Mouse (Mus musculus): ENCODE data around the gene Ly6g6c. TPM values are rescaled to one million over a fixed set of nuclear protein-coding genes. Genes with fewer than 3 reads are reported as not detected.

Ly6g6c gene
- polyA plus RNA-seq, 1 experiment from 2014 or later, result not detected

DNA sequence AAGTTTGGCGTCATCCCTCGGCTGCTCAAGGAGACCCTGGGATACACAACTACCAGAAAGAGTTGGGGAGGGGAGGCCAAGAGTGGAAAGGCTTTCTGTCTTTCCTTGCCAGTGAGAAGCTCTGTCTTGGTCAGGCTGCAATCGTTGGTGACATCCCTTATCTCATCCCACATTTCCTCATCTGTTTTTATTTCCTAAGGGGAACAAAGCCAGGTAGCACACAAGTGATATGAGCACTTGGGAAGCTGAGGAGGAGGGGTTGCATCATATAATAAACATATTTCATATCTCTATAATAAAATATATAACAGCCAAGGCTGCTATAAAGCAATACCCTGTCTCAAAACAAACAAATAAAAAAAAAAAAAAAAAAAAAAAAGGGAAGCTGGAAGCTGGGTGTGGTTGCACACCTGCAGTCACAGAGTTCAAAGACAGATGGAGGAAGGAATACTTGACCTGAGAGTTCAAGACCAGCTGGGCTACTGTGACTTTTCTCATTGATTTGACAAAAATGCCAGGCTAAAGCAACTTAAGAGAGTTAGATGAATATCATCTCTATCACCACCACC lies 18.8 kb downstream of the Ly6g6c start:
- no peak for ATAC-seq
- 90% methylated on average over 3 of the region's 3 CpGs for WGBS
- no peak overlapping the region for H3K4me2 ChIP-seq (ENCODE audit: low read length)
- H3K4me1 ChIP-seq (ENCODE audit: control insufficient read depth, insufficient read depth, low read length), result no peaks in the 10 kb centered on the region
- H3K27ac ChIP-seq (ENCODE audit: low read length), result no peak overlapping the region
- H3K27me3 ChIP-seq (ENCODE audit: control insufficient read depth, insufficient read depth, low read depth, low read length), result no peaks in the 10 kb centered on the region
- no peaks in the 10 kb centered on the region for H3K36me3 ChIP-seq (ENCODE audit: control insufficient read depth, insufficient read depth, low read length)
- H3K4me3 ChIP-seq (ENCODE audit: low read depth, low read length), result no peak overlapping the region
- H3K9ac ChIP-seq (ENCODE audit: low read depth, low read length), result no peak overlapping the region
- no peaks in the 10 kb centered on the region for H3K9me3 ChIP-seq (replicated peaks; ENCODE audit: control insufficient read depth, low read length, poor library complexity, severe bottlenecking)

DNA sequence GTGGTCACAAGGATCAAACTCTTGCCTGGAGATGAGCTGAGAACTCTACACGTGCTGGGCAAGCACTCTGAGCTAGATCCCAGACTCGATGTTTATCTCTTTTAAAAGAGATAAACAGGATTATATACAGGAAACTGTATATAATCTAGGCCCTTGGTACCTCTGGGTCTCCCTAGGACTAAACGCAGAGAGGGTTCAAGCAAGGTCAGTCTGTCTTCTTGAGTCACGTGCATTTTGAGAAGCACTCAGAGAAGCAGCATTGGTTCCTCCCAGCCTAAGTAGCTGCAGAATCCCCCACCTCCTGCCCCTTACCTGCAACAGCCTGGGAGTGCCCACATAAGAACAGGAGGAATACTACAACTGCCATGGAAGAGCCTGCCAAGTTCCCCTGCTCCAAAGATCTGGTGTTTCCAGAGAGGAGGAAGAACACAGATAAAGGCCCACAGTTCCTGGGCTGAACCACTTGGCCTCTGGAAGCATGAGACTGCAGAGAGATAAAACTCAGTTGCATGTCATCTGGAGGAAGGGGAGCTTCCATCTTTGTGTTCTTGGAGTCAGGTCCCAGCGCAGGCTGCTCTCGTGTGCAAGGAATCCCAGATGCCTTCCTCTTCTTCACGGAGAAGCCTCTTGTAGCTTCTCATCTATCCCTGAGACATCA lies 20.1 kb downstream of the Ly6g6c start, which contains the start of gene Ly6g6f:
TSS of gene Ly6g6f (minus strand) at position 403 of the 658 bp plus-strand sequence.
- WGBS, result 84% methylated on average over 7 of the region's 7 CpGs
- Histone ChIP-seq H3K27me3 (ENCODE audit: control insufficient read depth, insufficient read depth, low read depth, low read length) (no peaks in the 10 kb centered on the region), H3K4me3 (ENCODE audit: low read depth, low read length) (no peak within 1 kb of the TSS), H3K4me1 (ENCODE audit: control insufficient read depth, insufficient read depth, low read length) (peaks cover 6% of the 10 kb centered on the region), H3K9me3 (replicated peaks; ENCODE audit: control insufficient read depth, low read length, poor library complexity, severe bottlenecking) (no peaks in the 10 kb centered on the region), H3K9ac (ENCODE audit: low read depth, low read length) (no peak within 1 kb of the TSS), H3K27ac (ENCODE audit: low read length) (no peak within 1 kb of the TSS), H3K36me3 (ENCODE audit: control insufficient read depth, insufficient read depth, low read length) (no peaks in the 10 kb centered on the region), H3K4me2 (ENCODE audit: low read length) (no peak within 1 kb of the TSS)
- no peak for ATAC-seq

DNA sequence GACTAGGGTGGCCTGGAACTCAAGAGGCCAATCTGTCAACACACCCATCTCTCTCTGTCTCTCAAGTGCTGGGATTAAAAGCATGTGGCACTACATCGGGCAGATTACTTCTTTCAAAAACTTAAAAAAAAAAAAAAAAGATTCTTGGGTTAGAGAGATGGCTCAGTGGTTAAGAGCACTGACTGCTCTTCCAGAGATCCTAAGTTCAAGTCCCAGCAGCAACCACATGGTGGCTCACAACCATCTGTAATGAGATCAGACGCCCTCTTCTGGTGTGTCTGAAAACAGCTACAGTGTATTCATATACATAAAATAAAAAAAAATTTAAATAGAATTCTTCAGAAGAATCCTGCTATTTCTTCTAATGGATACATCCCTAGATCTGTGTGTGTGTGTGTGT lies 23.0 kb downstream of the Ly6g6c start:
- Histone ChIP-seq H3K27me3 (ENCODE audit: control insufficient read depth, insufficient read depth, low read depth, low read length) (no peaks in the 10 kb centered on the region), H3K4me2 (ENCODE audit: low read length) (no peak overlapping the region), H3K4me1 (ENCODE audit: control insufficient read depth, insufficient read depth, low read length) (peaks cover 12% of the 10 kb centered on the region), H3K36me3 (ENCODE audit: control insufficient read depth, insufficient read depth, low read length) (peaks cover 12% of the 10 kb centered on the region; the same call in 1 of the 2 replicates), H3K9me3 (replicated peaks; ENCODE audit: control insufficient read depth, low read length, poor library complexity, severe bottlenecking) (no peaks in the 10 kb centered on the region), H3K4me3 (ENCODE audit: low read depth, low read length) (no peak overlapping the region), H3K27ac (ENCODE audit: low read length) (no peak overlapping the region), H3K9ac (ENCODE audit: low read depth, low read length) (no peak overlapping the region)
- 49% methylated on average over 2 of the region's 2 CpGs for WGBS
- no peak for ATAC-seq

DNA sequence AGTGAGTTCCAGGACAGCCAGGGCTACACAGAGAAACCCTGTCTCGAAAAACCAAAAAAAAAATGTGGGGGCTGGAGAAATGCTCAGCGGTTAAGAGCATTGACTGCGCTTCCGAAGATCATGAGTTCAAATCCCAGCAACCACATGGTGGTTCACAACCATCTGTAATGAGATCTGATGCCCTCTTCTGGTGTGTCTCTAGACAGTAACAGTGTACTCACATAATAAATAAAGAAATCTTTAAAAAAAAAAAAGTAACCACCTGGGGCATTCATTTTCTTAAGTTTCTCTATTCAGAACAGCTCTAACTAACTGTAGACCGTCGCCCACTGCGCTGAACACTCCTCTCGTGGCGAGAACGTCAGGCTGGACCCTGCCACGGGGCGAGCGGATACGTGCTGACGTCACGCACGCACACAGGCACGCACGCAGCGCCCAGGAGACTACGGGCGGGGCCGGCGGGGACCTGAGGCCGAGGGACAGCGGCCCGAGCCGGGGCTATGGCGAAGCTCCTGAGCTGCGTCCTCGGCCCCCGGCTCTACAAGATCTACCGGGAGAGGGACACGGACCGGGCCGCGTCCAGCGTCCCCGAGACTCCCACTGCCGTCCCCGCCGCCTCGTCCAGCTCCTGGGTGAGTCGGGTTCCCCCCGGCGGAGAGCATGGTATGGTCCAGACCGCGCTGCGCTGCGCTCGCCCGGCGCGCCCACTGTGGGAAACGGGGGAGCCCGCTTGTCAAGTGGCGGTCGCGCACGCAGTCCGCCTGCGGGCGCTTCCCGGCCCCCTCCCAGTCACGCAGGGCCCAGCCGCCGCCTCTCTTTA lies 23.8 kb downstream of the Ly6g6c start, which contains the start of gene Abhd16a:
TSS of gene Abhd16a (plus strand) at position 439 of the 820 bp plus-strand sequence.
- Histone ChIP-seq H3K9me3 (replicated peaks; ENCODE audit: control insufficient read depth, low read length, poor library complexity, severe bottlenecking) (no peaks in the 10 kb centered on the region), H3K27me3 (ENCODE audit: control insufficient read depth, insufficient read depth, low read depth, low read length) (no peaks in the 10 kb centered on the region), H3K36me3 (ENCODE audit: control insufficient read depth, insufficient read depth, low read length) (peaks cover 14% of the 10 kb centered on the region; the same call in 1 of the 2 replicates), H3K4me3 (ENCODE audit: low read depth, low read length) (peak within 1 kb of the TSS; percentile 64), H3K9ac (ENCODE audit: low read depth, low read length) (peak within 1 kb of the TSS; percentile 95), H3K27ac (ENCODE audit: low read length) (peak within 1 kb of the TSS; percentile 99), H3K4me2 (ENCODE audit: low read length) (peak within 1 kb of the TSS; percentile 57), H3K4me1 (ENCODE audit: control insufficient read depth, insufficient read depth, low read length) (peaks cover 12% of the 10 kb centered on the region)
- peak; percentile 98 for ATAC-seq
- WGBS, result 4% methylated on average over 63 of the region's 67 CpGs

DNA sequence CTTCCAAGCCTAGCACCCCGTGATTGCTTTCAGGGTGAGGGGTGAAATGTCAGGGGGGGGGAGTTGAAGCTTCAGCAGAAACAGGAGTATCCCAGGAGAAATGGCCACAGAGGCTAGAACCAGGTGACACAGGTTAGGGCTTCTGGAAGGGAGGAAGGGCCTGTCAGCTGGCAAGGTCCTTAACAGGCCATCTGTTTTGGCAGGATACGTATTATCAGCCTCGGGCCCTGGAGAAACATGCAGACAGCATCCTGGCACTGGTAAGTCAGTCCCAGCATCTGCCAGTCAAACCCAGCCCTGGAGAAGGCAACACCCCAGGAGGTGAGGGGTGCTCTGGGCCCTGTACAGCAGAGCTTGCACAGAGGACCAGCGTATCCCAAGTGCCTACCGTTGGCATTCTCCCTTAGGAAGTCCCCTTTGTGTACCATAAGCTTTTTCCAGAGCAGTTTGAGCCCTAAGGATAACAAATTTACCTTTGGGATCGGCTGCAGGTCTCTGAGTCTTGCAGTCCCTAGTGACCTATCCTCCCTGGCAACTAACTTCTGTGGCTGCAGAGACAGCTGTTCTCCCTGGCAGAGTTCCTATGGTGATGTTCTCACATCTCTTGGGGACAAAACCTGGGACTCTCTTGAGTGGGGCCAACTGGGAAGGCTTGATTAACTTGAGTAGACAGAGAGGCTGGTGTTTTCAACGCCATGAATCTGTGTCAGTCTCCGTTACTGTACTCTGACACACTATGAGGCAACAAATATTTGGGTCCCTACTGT lies 25.2 kb downstream of the Ly6g6c start:
- peak overlapping the region; percentile 64 for H3K4me3 ChIP-seq (ENCODE audit: low read depth, low read length)
- no peaks in the 10 kb centered on the region for H3K27me3 ChIP-seq (ENCODE audit: control insufficient read depth, insufficient read depth, low read depth, low read length)
- H3K36me3 ChIP-seq (ENCODE audit: control insufficient read depth, insufficient read depth, low read length), result peaks cover 18% of the 10 kb centered on the region
- no peaks in the 10 kb centered on the region for H3K9me3 ChIP-seq (replicated peaks; ENCODE audit: control insufficient read depth, low read length, poor library complexity, severe bottlenecking)
- no peak for ATAC-seq
- WGBS, result 66% methylated on average over 8 of the region's 8 CpGs
- peaks cover 12% of the 10 kb centered on the region for H3K4me1 ChIP-seq (ENCODE audit: control insufficient read depth, insufficient read depth, low read length)
- peak overlapping the region; percentile 57 for H3K4me2 ChIP-seq (ENCODE audit: low read length)
- peak overlapping the region; percentile 95 for H3K9ac ChIP-seq (ENCODE audit: low read depth, low read length)
- peak overlapping the region; percentile 57 for H3K27ac ChIP-seq (ENCODE audit: low read length)

DNA sequence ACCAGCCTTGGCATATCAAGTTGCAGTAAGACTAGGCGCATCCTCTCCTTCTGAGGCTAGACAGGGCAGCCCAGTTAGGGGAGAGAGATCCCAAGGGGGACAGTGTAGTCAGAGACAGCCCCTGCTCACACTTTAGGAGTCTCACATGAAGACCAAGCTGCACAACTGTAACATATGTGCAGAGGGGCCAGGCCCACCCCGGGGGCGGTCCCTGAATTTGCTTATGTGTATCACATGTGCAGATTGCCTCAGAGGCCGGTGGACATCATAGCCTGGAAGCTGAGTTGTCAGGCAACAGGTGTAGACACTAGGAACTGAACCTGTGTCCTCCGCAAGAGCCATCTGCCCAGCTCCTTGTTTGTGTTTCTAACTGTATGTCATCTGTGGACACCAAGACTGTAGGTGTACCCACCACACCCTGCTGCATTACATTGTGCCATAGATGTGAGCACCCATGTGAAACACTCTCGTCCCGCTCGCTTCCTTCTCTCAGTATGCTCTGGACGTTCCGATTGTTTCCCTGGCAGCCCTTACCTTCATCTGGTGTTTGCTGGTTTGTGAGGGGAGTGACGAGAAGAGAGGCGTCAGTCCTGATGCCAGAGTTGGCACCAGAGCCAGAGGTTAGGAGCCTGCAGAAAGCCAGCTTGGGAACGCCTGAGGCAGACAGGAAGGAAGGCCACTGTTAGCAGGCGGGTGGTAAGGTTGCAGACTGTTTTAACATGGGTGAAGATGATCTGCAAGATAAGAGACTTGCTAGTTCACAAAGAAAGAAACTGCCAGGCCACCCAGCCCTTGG lies 27.4 kb downstream of the Ly6g6c start:
- Histone ChIP-seq H3K36me3 (ENCODE audit: control insufficient read depth, insufficient read depth, low read length) (peaks cover 29% of the 10 kb centered on the region), H3K27ac (ENCODE audit: low read length) (no peak overlapping the region), H3K9me3 (replicated peaks; ENCODE audit: control insufficient read depth, low read length, poor library complexity, severe bottlenecking) (no peaks in the 10 kb centered on the region), H3K4me2 (ENCODE audit: low read length) (no peak overlapping the region), H3K27me3 (ENCODE audit: control insufficient read depth, insufficient read depth, low read depth, low read length) (no peaks in the 10 kb centered on the region), H3K4me1 (ENCODE audit: control insufficient read depth, insufficient read depth, low read length) (peaks cover 12% of the 10 kb centered on the region), H3K4me3 (ENCODE audit: low read depth, low read length) (no peak overlapping the region), H3K9ac (ENCODE audit: low read depth, low read length) (no peak overlapping the region)
- WGBS, result 91% methylated on average over 14 of the region's 14 CpGs
- no peak for ATAC-seq

DNA sequence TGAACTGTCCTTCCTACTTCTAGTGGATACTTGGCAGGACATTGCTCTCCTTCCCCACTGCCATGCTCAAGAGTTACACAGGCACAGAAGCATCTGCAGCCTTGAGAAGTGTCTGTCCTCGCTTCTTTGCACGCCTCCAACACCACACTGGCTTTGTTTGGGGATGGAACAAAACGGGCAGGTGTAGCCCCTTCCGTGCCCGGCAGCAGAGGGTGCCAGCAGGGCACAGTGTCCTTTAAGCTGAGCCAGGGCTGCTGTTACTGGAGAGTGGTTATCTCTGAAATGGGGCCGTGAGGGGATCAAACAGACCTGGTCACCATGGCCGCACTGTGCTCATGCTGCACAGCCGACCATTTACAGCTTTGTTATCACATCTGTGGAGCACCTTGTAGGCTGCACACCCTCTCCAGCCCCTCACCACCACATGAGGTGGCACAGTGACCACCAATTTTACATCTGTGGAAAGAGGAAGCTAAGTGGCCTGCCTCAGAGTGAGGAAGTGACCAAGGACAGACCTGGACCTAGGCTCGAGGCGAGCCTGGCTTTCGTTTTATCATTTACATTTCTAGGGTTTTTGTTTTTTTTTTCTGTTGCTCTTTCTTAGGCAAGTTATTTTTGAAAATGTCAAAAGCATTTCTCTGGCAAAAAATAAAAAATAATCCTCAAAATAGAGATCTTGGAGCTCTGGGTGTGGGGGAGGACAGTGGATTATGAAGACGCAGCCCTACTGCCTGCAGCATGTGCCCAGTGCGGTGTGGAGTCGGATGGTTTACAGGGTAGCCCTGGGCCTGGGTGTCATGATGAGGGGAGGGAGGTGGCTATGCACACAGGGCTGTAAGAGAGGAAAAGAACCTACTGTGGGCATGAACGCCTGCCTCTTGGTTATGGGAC lies 29.5 kb downstream of the Ly6g6c start:
- peaks cover 12% of the 10 kb centered on the region for H3K4me1 ChIP-seq (ENCODE audit: control insufficient read depth, insufficient read depth, low read length)
- H3K27me3 ChIP-seq (ENCODE audit: control insufficient read depth, insufficient read depth, low read depth, low read length), result no peaks in the 10 kb centered on the region
- H3K9me3 ChIP-seq (replicated peaks; ENCODE audit: control insufficient read depth, low read length, poor library complexity, severe bottlenecking), result no peaks in the 10 kb centered on the region
- H3K4me2 ChIP-seq (ENCODE audit: low read length), result no peak overlapping the region
- WGBS, result 95% methylated on average over 15 of the region's 15 CpGs
- no peak overlapping the region for H3K27ac ChIP-seq (ENCODE audit: low read length)
- no peak overlapping the region for H3K4me3 ChIP-seq (ENCODE audit: low read depth, low read length)
- H3K9ac ChIP-seq (ENCODE audit: low read depth, low read length), result no peak overlapping the region
- no peak for ATAC-seq
- peaks cover 40% of the 10 kb centered on the region for H3K36me3 ChIP-seq (ENCODE audit: control insufficient read depth, insufficient read depth, low read length)
